Mouse (Mus musculus): Measurements from ENCODE around the gene St6galnac5. TPM values are rescaled to one million over a fixed set of nuclear protein-coding genes. Genes with fewer than 3 reads are reported as not detected.

The St6galnac5 gene
- polyA plus RNA-seq, 1 experiment from 2014 or later, result 0.43 TPM

DNA sequence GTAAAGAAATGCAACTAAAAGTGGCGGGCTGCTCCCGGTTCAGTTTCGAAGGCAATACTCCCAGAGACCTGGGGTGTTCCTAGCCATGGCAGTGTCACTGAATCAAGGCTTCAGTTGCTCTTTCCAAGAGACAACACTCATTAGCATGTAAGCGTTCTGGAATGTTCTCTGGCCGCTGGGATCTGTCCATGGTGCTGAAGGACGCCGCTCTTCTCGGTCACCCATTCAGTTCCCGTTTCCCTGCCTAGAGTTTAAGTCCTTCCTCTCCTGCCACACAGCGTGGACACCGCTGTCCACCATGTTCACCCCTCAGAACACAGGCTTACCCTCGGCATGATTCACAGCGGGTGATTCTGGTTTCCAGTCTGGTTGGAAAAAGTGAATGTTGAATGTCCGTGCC is 160.8 kb downstream of the St6galnac5 start:
- WGBS, result 52% methylated on average over 14 of the region's 14 CpGs
- ATAC-seq (replicated peaks; ENCODE audit: low FRiP score), result no peak
- no peaks in the 10 kb centered on the region for H3K9me3 ChIP-seq (ENCODE audit: control insufficient read depth, low read length)

GRCm38 (mm10) chr3:152820406-152820805 is 161.6 kb downstream of the St6galnac5 start:
- Histone ChIP-seq H3K4me2 (no peak overlapping the region), H3K27ac (ENCODE audit: low read depth, low read length) (no peak overlapping the region), H3K9me3 (ENCODE audit: control insufficient read depth, low read length) (no peaks in the 10 kb centered on the region), H3K36me3 (ENCODE audit: control insufficient read depth, insufficient read depth, low read length) (no peaks in the 10 kb centered on the region), H3K4me3 (ENCODE audit: low read depth, low read length) (no peak overlapping the region), H3K4me1 (replicated peaks; ENCODE audit: control insufficient read depth, insufficient read depth, low read length) (no peaks in the 10 kb centered on the region), H3K9ac (ENCODE audit: low read depth, low read length) (no peak overlapping the region), H3K27me3 (replicated peaks; ENCODE audit: control insufficient read depth, insufficient read depth, low read length) (no peaks in the 10 kb centered on the region)
- ATAC-seq (replicated peaks; ENCODE audit: low FRiP score), result no peak
- DNase-seq (ENCODE audit: low spot score), result no peak
- 42% methylated on average over 3 of the region's 3 CpGs for WGBS

More for the DNA sequence above, 160.8 kb downstream of the St6galnac5 start:
- H3K36me3 ChIP-seq (ENCODE audit: control insufficient read depth, insufficient read depth, low read length), result no peaks in the 10 kb centered on the region
- H3K27ac ChIP-seq (ENCODE audit: low read depth, low read length), result no peak overlapping the region
- H3K4me1 ChIP-seq (replicated peaks; ENCODE audit: control insufficient read depth, insufficient read depth, low read length), result no peaks in the 10 kb centered on the region
- no peaks in the 10 kb centered on the region for H3K27me3 ChIP-seq (replicated peaks; ENCODE audit: control insufficient read depth, insufficient read depth, low read length)
- peak; percentile 60 for DNase-seq (ENCODE audit: low spot score)
- no peak overlapping the region for H3K4me2 ChIP-seq
- no peak overlapping the region for H3K9ac ChIP-seq (ENCODE audit: low read depth, low read length)
- no peak overlapping the region for H3K4me3 ChIP-seq (ENCODE audit: low read depth, low read length)

GRCm38 (mm10) chr3:152815110-152815509 is 166.9 kb downstream of the St6galnac5 start:
- no peak for DNase-seq (ENCODE audit: low spot score)
- H3K9ac ChIP-seq (ENCODE audit: low read depth, low read length), result no peak overlapping the region
- H3K27ac ChIP-seq (ENCODE audit: low read depth, low read length), result no peak overlapping the region
- H3K27me3 ChIP-seq (replicated peaks; ENCODE audit: control insufficient read depth, insufficient read depth, low read length), result no peaks in the 10 kb centered on the region
- no peak overlapping the region for H3K4me3 ChIP-seq (ENCODE audit: low read depth, low read length)
- H3K4me2 ChIP-seq, result no peak overlapping the region
- no peaks in the 10 kb centered on the region for H3K9me3 ChIP-seq (ENCODE audit: control insufficient read depth, low read length)
- ATAC-seq (replicated peaks; ENCODE audit: low FRiP score), result no peak
- no peaks in the 10 kb centered on the region for H3K36me3 ChIP-seq (ENCODE audit: control insufficient read depth, insufficient read depth, low read length)
- WGBS, result 75% methylated on average over 5 of the region's 5 CpGs
- no peaks in the 10 kb centered on the region for H3K4me1 ChIP-seq (replicated peaks; ENCODE audit: control insufficient read depth, insufficient read depth, low read length)

DNA sequence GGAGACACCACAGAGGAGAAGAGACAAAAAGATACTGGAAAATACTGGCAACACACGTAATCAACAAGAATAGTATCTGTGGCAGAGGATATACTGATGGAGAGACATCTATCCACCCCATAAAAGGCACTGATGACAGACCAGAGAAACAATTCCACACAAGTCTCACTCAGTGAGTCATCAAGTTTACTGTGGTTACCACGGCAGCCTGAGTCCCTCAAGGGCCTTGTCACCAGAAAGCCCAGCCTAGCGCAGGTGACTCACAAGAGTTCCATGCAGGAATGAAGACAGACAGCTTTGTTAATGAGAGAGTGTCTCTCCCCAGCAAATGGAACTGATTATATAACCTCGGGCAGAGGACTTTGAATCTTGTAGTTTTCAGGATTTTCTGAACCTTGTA is 168.1 kb downstream of the St6galnac5 start:
- 55% methylated on average over 4 of the region's 4 CpGs for WGBS
- no peak overlapping the region for H3K27ac ChIP-seq (ENCODE audit: low read depth, low read length)
- DNase-seq (ENCODE audit: low spot score), result no peak

GRCm38 (mm10) chr3:152799738-152800431 is 182.2 kb downstream of the St6galnac5 start:
- Histone ChIP-seq H3K36me3 (ENCODE audit: control insufficient read depth, insufficient read depth, low read length) (no peaks in the 10 kb centered on the region), H3K4me1 (replicated peaks; ENCODE audit: control insufficient read depth, insufficient read depth, low read length) (peaks cover 4% of the 10 kb centered on the region; the same call in 1 of the 2 replicates), H3K9me3 (ENCODE audit: control insufficient read depth, low read length) (no peaks in the 10 kb centered on the region), H3K9ac (ENCODE audit: low read depth, low read length) (no peak overlapping the region), H3K27me3 (replicated peaks; ENCODE audit: control insufficient read depth, insufficient read depth, low read length) (no peaks in the 10 kb centered on the region), H3K27ac (ENCODE audit: low read depth, low read length) (no peak overlapping the region), H3K4me3 (ENCODE audit: low read depth, low read length) (no peak overlapping the region), H3K4me2 (no peak overlapping the region)
- 74% methylated on average over 9 of the region's 9 CpGs for WGBS
- ATAC-seq (replicated peaks; ENCODE audit: low FRiP score) (peak; percentile 68), DNase-seq (ENCODE audit: low spot score) (no peak)

More for the DNA sequence above, 168.1 kb downstream of the St6galnac5 start:
- Histone ChIP-seq H3K4me2 (no peak overlapping the region), H3K4me3 (ENCODE audit: low read depth, low read length) (no peak overlapping the region), H3K27me3 (replicated peaks; ENCODE audit: control insufficient read depth, insufficient read depth, low read length) (no peaks in the 10 kb centered on the region), H3K9ac (ENCODE audit: low read depth, low read length) (no peak overlapping the region), H3K9me3 (ENCODE audit: control insufficient read depth, low read length) (no peaks in the 10 kb centered on the region), H3K4me1 (replicated peaks; ENCODE audit: control insufficient read depth, insufficient read depth, low read length) (no peaks in the 10 kb centered on the region), H3K36me3 (ENCODE audit: control insufficient read depth, insufficient read depth, low read length) (no peaks in the 10 kb centered on the region)
- ATAC-seq (replicated peaks; ENCODE audit: low FRiP score), result no peak

DNA sequence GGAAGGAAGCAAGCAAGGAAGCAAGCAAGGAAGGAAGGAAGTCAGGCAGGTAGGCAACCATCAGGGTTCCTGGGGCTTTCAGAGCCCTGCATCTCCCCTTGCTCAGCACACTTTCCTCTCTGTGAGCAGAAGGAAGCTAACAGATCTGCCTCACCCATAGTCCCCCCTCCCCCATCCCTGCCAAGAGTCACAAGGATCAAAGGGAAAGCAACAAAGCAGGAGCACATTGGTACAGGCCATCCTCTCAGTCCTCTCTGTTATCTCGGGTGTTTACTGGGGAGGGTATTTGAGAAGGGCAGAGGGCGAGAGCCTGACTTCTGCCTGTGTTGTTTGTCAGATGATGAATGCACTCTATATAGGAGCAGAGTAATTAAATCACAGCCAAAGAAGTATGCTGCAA is 184.7 kb downstream of the St6galnac5 start:
- no peaks in the 10 kb centered on the region for H3K27me3 ChIP-seq (replicated peaks; ENCODE audit: control insufficient read depth, insufficient read depth, low read length)
- H3K4me2 ChIP-seq, result no peak overlapping the region
- 0 out of 2 replicates have a peak, but pooled peaks have one; percentile 42 for ATAC-seq (replicated peaks; ENCODE audit: low FRiP score)
- no peak overlapping the region for H3K27ac ChIP-seq (ENCODE audit: low read depth, low read length)
- WGBS, result 31% methylated on average over 2 of the region's 2 CpGs
- no peaks in the 10 kb centered on the region for H3K36me3 ChIP-seq (ENCODE audit: control insufficient read depth, insufficient read depth, low read length)
- DNase-seq (ENCODE audit: low spot score), result no peak
- no peak overlapping the region for H3K9ac ChIP-seq (ENCODE audit: low read depth, low read length)
- no peak overlapping the region for H3K4me3 ChIP-seq (ENCODE audit: low read depth, low read length)
- peaks cover 4% of the 10 kb centered on the region; the same call in 1 of the 2 replicates for H3K4me1 ChIP-seq (replicated peaks; ENCODE audit: control insufficient read depth, insufficient read depth, low read length)
- H3K9me3 ChIP-seq (ENCODE audit: control insufficient read depth, low read length), result no peaks in the 10 kb centered on the region

DNA sequence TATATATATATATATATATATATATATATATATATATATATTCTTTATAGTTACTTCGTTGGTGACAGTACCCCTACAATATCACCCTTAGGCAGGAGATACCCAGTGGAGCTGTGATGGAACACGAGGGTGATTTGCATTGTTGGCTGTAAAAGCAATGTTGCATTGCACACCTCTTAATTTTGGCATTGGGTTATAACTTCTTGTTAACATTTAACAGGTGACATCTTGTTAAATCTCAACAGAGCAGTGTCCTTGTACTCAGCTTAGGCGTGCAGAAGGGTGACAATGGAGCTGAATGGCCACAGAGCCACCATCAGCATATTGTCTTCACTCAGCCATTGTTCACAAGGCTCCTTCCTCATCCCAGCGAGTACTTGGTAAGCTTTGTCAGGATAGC is 185.8 kb downstream of the St6galnac5 start:
- Histone ChIP-seq H3K36me3 (ENCODE audit: control insufficient read depth, insufficient read depth, low read length) (no peaks in the 10 kb centered on the region), H3K27ac (ENCODE audit: low read depth, low read length) (no peak overlapping the region), H3K9ac (ENCODE audit: low read depth, low read length) (no peak overlapping the region), H3K27me3 (replicated peaks; ENCODE audit: control insufficient read depth, insufficient read depth, low read length) (no peaks in the 10 kb centered on the region), H3K4me1 (replicated peaks; ENCODE audit: control insufficient read depth, insufficient read depth, low read length) (peaks cover 4% of the 10 kb centered on the region; the same call in 1 of the 2 replicates), H3K4me3 (ENCODE audit: low read depth, low read length) (no peak overlapping the region), H3K9me3 (ENCODE audit: control insufficient read depth, low read length) (no peaks in the 10 kb centered on the region), H3K4me2 (no peak overlapping the region)
- DNase-seq (ENCODE audit: low spot score) (no peak), ATAC-seq (replicated peaks; ENCODE audit: low FRiP score) (no peak)
- WGBS, result 77% methylated on average over 4 of the region's 4 CpGs

DNA sequence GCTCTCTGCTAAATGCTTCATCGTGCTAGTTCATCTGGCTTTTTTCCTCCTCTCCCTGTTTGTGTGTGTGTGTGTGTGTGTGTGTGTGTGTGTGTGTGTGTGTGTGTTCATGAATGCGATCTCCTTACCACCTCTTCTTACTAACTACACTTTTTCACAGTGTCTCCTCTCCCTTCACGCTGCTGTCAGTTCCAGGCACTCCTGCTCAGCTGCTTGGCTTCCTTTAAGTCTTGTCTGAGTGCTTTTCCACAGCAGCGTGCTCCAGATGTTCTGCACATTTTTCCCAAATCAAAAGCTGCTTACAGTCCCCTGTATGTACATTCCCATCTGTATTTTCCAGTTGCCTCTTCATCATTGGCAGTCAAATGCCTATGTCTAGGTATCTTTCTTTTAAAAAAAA is 189.0 kb downstream of the St6galnac5 start:
- DNase-seq (ENCODE audit: low spot score), result no peak
- no peak overlapping the region for H3K27ac ChIP-seq (ENCODE audit: low read depth, low read length)

DNA sequence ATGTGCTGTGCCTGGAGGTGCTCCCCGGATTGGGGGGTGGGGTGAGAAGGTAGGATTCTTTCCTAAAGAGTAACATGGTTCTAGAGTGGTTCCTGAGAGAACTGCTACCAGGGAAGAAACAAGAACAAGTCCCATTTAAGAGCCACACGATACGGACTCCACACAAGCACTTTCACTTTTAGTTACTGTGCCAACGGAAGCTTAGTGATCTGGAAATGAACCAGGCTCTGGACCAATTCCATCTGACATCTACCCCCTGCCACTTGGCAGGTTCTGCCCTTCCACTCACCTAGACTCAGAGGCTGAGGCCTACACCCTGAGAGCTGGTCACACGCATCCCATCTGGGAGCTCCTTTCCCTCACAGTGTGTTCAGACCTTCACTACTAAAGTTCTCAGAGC is 189.4 kb downstream of the St6galnac5 start:
- Histone ChIP-seq H3K9me3 (ENCODE audit: control insufficient read depth, low read length) (no peaks in the 10 kb centered on the region), H3K4me1 (replicated peaks; ENCODE audit: control insufficient read depth, insufficient read depth, low read length) (peaks cover 4% of the 10 kb centered on the region; the same call in 1 of the 2 replicates), H3K36me3 (ENCODE audit: control insufficient read depth, insufficient read depth, low read length) (peaks cover 2% of the 10 kb centered on the region; the same call in 1 of the 2 replicates), H3K4me2 (no peak overlapping the region), H3K27me3 (replicated peaks; ENCODE audit: control insufficient read depth, insufficient read depth, low read length) (no peaks in the 10 kb centered on the region), H3K4me3 (ENCODE audit: low read depth, low read length) (no peak overlapping the region), H3K9ac (ENCODE audit: low read depth, low read length) (no peak overlapping the region), H3K27ac (ENCODE audit: low read depth, low read length) (no peak overlapping the region)
- no peak for ATAC-seq (replicated peaks; ENCODE audit: low FRiP score)
- DNase-seq (ENCODE audit: low spot score), result no peak
- WGBS, result 92% methylated on average over 5 of the region's 5 CpGs

More for the DNA sequence above, 189.0 kb downstream of the St6galnac5 start:
- WGBS, result 85% methylated on average over 4 of the region's 4 CpGs
- H3K4me1 ChIP-seq (replicated peaks; ENCODE audit: control insufficient read depth, insufficient read depth, low read length), result peaks cover 4% of the 10 kb centered on the region; the same call in 1 of the 2 replicates
- H3K4me3 ChIP-seq (ENCODE audit: low read depth, low read length), result no peak overlapping the region
- no peak overlapping the region for H3K9ac ChIP-seq (ENCODE audit: low read depth, low read length)
- H3K4me2 ChIP-seq, result no peak overlapping the region
- no peaks in the 10 kb centered on the region for H3K27me3 ChIP-seq (replicated peaks; ENCODE audit: control insufficient read depth, insufficient read depth, low read length)
- H3K9me3 ChIP-seq (ENCODE audit: control insufficient read depth, low read length), result no peaks in the 10 kb centered on the region
- no peak for ATAC-seq (replicated peaks; ENCODE audit: low FRiP score)
- H3K36me3 ChIP-seq (ENCODE audit: control insufficient read depth, insufficient read depth, low read length), result peaks cover under 1% of the 10 kb centered on the region; the same call in 1 of the 2 replicates

All from liver, embryonic 11.5 days (tissue).